Mouse (Mus musculus): ENCODE data around the gene Pou2f1. TPM values are rescaled to one million over a fixed set of nuclear protein-coding genes. Genes with fewer than 3 reads are reported as not detected.

Pou2f1 gene
- total and polyA plus RNA-seq, 3 experiments: 4.6 to 10.2 TPM; not detected in 1

DNA sequence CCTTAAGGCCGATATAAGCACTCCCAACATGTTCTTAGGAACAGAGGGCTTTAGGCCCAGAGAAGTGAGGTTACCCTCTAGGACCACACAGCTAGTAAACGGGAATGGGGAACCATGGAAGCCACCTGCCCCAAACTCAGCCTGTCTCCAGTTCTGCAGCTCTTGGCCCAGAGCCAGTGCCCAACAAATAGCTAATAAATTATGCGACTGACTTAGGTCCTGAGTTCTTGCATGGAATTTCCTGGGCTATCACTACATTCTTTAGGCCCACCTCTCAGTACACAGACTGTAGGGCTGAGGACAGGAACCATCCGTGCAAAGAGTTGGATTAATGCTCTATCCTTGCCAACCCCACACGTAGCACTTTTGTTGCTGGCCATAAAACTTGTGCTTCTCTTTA is 150.3 kb downstream of the Pou2f1 start:
- no peaks in the 10 kb centered on the region for H3K79me2 ChIP-seq (ENCODE audit: control insufficient read depth, insufficient read depth, low read length, poor library complexity)
- DNase-seq (ENCODE audit: low read depth, low spot score): no peak

GRCm38 (mm10) chr1:165849458-165850445 is 152.7 kb downstream of the Pou2f1 start:
- H3K4me3 ChIP-seq (ENCODE audit: control insufficient read depth in 1 of 2, insufficient read depth in 1 of 2, low read depth in 2 of 2, low read length in 2 of 2): no peak overlapping the region
- H3K9me3 ChIP-seq (replicated peaks; ENCODE audit: insufficient read depth, low read length): no peaks in the 10 kb centered on the region
- peaks cover 0 to 23% of the 10 kb centered on the region in 2 experiments; a peak in 2 of 4 replicates for H3K36me3 ChIP-seq (ENCODE audit: control insufficient read depth in 1 of 2, insufficient read depth in 2 of 2, low read length in 2 of 2)
- no peaks in the 10 kb centered on the region for H3K27me3 ChIP-seq (ENCODE audit: control insufficient read depth in 1 of 2, insufficient read depth in 2 of 2, low read length in 2 of 2)
- H3K4me1 ChIP-seq (ENCODE audit: control insufficient read depth in 1 of 2, insufficient read depth in 2 of 2, low read length in 2 of 2): peaks cover 12 to 33% of the 10 kb centered on the region in 2 experiments
- H3K79me2 ChIP-seq (ENCODE audit: control insufficient read depth, insufficient read depth, low read length, poor library complexity): no peaks in the 10 kb centered on the region; the same call in 1 of the 2 replicates
- no peak overlapping the region for H3K9ac ChIP-seq (ENCODE audit: control insufficient read depth, low read depth, low read length, poor library complexity, severe bottlenecking)
- H3K27ac ChIP-seq (ENCODE audit: control insufficient read depth, low read depth, low read length): no peak overlapping the region
- no peak for DNase-seq (ENCODE audit: low read depth, low spot score)
- TF ChIP-seq CHD1 (IDR thresholded peaks at IDR 0.05; ENCODE audit: low read depth, low read length) (no peak), MEF2A (IDR thresholded peaks at IDR 0.05; ENCODE audit: extremely low read depth, insufficient replicate concordance, low read depth, low read length, poor library complexity, severe bottlenecking) (no peak), NRF1 (IDR thresholded peaks at IDR 0.05; ENCODE audit: insufficient read depth, low read depth, low read length, poor library complexity, severe bottlenecking) (no peak), ELF1 (IDR thresholded peaks at IDR 0.05; ENCODE audit: low read depth, low read length) (no peak), MAX (IDR thresholded peaks at IDR 0.05; ENCODE audit: low read length) (no peak), TCF12 (IDR thresholded peaks at IDR 0.05; ENCODE audit: low read depth, low read length) (no peak), MAZ (IDR thresholded peaks at IDR 0.05; ENCODE audit: low read depth, low read length) (no peak), ETS1 (IDR thresholded peaks at IDR 0.05; ENCODE audit: low read depth, low read length) (no peak), MYC (IDR thresholded peaks at IDR 0.05; ENCODE audit: low read depth, low read length) (no peak), BHLHE40 (IDR thresholded peaks at IDR 0.05; ENCODE audit: borderline replicate concordance, low read depth, low read length) (no peak), CHD2 (IDR thresholded peaks at IDR 0.05; ENCODE audit: low read length) (no peak)

More for the DNA sequence above, 150.3 kb downstream of the Pou2f1 start:
- no peak for TF ChIP-seq ELF1 (IDR thresholded peaks at IDR 0.05; ENCODE audit: low read depth, low read length)
- no peaks in the 10 kb centered on the region for H3K27me3 ChIP-seq (ENCODE audit: control insufficient read depth in 1 of 2, insufficient read depth in 2 of 2, low read length in 2 of 2)
- no peak overlapping the region for H3K9ac ChIP-seq (ENCODE audit: control insufficient read depth, low read depth, low read length, poor library complexity, severe bottlenecking)
- no peak overlapping the region for H3K4me3 ChIP-seq (ENCODE audit: control insufficient read depth in 1 of 2, insufficient read depth in 1 of 2, low read depth in 2 of 2, low read length in 2 of 2)
- peaks cover 0 to 23% of the 10 kb centered on the region in 2 experiments; a peak in 2 of 4 replicates for H3K36me3 ChIP-seq (ENCODE audit: control insufficient read depth in 1 of 2, insufficient read depth in 2 of 2, low read length in 2 of 2)
- no peak overlapping the region for H3K27ac ChIP-seq (ENCODE audit: control insufficient read depth, low read depth, low read length)
- no peaks in the 10 kb centered on the region for H3K9me3 ChIP-seq (replicated peaks; ENCODE audit: insufficient read depth, low read length)
- H3K4me1 ChIP-seq (ENCODE audit: control insufficient read depth in 1 of 2, insufficient read depth in 2 of 2, low read length in 2 of 2): peaks cover 12 to 27% of the 10 kb centered on the region in 2 experiments

Data from MEL (cell line).